Mouse (Mus musculus) c-Kit-negative CD71-positive TER-119-positive erythroid progenitor cells, embryonic 14.5 days (primary cell): Measurements from ENCODE around the gene Dnajc13.

Source experiments
- DNase-seq: peaks from one replicate; pipeline ENCODE4 v3.0.0-alpha.2; 2013; ENCODE audit warnings: low read depth, low spot score

Dnajc13 gene

DNA sequence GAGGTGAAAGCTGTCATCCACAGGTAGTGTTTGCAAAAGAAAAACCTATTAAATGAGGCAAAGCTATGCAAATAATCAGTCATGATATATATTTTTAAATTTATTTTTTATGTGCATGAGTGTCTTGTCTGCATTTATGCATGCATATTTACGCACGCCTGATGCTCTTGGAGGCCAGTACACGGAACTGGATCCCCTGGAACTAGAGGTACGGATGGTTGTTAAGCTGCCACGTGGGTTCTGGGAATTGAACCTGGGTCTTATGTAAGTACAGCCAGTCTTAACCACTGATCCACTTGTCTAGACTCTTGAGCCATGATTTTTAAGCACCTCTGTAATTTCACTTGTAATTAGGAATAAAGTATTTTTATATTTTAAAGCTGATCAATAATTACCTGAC is 79.5 kb downstream of the Dnajc13 start:
- no peak for DNase-seq

DNA sequence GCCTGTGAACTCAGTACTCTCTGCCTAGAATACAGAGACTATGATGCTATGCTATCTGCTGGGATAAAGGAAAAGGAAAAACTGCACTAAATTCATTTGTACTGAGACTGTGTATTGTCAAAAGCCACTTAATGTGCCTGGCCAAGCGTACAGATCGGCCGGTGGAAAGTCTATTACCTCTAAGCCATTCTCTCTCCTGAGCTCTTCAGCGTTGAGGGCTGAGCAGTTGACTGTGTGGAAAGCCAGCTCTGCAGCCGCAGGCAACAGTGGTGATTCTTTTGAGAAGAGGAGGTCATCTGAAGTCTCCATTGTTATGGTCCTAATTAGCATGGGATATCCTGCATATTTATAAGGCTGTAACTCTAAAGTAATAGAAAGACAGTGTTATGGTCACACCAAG is 80.4 kb downstream of the Dnajc13 start:
- DNase-seq, result no peak

DNA sequence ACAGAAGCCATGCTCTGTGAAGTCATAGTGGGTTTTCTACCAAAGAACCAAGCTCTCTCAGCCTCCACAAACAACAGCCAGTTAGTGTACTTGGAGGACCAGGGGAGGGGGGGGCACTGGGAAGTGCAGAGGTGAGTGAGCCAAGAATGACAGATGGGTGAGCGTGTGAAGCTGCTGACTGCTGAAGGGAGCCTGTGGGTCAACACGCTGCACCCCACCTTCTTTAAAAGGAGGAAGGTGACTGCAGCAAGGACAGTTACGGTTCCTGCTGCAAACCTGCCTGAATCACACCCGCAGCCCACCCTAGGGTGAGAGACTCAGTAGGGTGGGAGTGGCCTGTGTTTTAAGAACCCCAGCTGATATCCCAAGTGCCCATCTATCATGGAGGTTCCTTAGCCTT is 81.1 kb downstream of the Dnajc13 start:
- no peak for DNase-seq

GRCm38 (mm10) chr9:104180046-104180445 is 82.7 kb downstream of the Dnajc13 start:
- no peak for DNase-seq

DNA sequence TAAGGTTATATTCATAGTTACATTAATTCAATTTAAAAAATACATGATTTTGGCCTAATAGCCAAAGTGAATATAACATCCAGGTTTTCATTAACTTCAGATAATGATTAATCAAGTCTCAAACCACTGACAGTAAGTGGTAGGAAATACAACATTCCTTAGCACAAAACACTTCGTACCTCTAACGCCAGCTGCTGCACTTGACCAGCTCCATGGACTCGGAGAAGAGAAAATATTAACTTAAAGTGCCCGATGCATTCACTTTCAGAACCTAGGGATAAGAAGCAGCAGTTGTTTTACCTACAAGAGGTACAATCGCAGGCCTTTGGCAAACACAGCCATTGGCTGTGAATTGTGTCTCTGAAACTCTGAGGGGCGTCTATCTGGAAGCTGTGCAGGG is 90.4 kb downstream of the Dnajc13 start:
- no peak for DNase-seq

DNA sequence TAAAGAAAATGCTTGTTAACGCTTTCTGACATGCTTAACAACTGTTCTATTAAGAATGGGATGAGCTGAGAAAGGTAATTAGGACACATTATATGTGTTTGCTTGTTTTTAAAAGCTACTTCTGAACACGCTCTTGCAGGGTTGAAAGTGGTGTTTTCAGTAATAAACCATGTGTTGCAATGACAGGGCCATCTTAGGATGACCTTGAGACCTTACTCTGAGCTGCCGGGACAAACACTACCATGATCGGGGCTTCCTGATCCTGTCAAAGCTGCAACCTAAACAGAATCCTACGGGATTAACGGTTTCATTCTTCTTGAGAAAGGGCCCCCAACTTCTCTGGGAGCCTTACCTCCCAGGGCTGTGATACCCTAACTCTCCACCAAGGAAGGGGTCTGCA is 91.1 kb downstream of the Dnajc13 start:
- no peak for DNase-seq

DNA sequence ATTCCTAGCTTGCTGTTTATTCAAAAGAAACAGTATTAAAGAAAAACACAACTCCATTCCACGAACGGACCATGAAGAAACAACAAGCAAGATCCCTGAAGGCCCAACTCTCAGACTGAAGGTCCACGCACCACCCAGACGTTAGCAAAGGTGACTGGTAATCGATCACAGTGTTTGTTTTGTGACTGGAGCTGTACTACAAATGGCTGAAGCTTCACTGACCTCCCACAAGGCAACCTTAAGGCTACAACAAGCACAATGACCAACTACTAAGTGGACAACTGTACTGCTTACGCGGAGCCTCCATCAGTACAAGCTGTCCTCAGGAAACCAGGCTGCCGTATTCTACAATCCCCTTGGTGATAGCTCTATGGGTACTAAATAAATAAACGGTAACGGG is 92.7 kb downstream of the Dnajc13 start:
- DNase-seq, result no peak

DNA sequence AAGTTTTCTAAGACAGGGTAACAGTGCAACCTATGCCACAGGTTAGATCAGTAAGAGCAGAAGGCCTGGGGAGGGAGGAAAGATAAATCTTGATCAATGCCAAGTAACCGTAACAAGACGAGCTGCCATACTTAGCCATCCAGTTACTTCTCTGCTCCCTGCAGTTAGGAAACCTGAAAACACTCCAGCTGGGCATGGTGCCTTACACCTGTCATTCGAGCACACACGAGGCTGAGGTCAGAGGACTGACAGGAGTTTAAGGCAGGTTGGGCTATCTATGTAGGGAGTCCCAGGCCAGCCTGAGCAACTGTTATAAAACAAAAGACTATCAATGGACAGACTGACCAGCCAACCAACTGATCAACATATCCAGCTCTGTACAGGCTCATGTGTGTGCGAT is 96.8 kb downstream of the Dnajc13 start:
- no peak for DNase-seq

DNA sequence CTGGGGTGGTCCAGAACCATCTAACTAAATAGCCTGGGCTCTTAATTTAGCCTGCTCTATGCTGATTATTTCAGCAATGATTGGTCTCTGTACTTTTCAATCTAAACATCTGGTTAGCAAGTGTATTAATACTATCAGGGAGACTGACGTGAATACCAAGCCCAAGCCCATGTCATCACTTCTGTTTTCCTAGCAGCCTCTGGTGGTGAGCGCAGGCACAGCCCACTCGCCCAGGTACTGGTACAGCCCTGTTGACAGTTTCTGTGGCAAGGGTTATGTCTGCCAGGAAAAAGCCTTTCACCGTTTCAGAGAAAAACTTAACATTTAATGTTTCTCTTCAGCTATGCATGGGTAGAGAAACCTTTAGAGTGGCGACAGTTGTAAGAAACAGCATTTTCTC is 98.5 kb downstream of the Dnajc13 start:
- no peak for DNase-seq

- no peak for DNase-seq
Measured at GRCm38 (mm10) chr9:104161117-104161516, 101.6 kb downstream of the Dnajc13 start.

DNA sequence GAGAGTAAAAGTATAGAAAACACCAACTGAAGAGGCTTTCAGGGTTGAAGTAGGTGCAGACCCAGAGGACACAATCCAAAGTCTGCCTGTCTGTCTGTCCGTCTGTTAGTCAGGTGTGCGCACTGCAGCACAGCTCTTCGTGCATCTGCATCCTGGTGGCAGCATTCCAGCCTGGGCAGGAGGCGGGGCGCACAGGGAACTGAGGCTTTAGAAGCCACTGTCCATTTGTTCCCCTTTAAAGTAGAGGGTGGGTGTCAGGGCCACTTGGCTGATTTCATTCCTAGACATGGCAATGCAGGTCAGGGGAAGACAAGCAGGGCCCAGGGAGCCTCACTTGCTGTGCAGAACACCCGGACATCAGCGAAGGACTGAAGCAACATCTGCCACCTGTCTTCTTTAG is 105.4 kb downstream of the Dnajc13 start:
- DNase-seq, result no peak

GRCm38 (mm10) chr9:104156506-104156905 is 106.2 kb downstream of the Dnajc13 start:
- DNase-seq, result no peak

DNA sequence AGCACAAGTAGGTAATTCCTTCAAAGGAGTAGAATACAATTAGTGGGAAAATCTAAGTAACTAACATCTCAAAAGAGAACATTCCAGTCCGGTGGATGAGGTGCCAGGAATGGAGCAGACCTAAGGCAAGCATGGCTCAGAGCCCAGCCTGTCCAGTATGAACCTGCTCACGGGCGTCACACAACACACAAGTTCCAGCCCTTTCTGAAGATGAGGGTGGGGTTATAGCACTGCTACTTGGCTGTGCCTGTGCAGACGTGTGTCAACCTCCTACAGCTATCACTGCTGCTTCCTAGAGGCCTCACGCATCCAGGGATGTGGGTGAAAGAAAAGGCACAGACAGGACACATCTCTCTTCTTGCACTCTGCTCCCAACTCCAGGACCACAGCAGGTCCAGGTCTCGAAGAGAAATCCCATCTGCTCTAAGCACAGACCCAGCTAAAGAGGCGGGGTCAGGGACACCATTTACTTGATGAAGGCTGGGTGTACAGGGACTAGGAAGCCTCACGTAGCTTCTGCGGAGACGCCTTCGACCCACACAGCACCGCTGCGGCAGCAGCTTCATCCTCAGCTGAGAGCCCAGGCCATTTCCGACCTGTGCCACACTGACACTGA is 107.5 kb downstream of the Dnajc13 start:
- no peak for DNase-seq

GRCm38 (mm10) chr9:104152121-104152520 is 110.6 kb downstream of the Dnajc13 start:
- no peak for DNase-seq

DNA sequence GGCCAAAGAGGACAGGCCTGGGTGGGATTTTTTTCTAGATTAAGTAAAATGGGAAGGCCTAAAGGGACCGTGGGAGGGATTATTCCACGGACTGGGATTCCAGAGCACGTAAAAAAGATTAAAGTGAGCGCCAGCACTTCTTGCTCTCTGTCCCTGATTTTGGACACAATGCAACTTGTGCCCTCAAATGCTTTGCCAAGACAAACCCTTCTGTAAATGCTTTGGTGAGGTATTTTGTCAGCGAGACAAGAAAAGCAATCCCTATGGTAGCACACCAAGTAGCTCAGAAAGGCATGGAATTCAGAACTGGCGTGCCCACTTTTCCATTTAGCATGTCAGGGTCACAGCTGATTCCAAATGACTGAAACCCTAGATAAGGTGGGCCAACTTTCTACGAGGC is 113.8 kb downstream of the Dnajc13 start:
- DNase-seq, result no peak

DNA sequence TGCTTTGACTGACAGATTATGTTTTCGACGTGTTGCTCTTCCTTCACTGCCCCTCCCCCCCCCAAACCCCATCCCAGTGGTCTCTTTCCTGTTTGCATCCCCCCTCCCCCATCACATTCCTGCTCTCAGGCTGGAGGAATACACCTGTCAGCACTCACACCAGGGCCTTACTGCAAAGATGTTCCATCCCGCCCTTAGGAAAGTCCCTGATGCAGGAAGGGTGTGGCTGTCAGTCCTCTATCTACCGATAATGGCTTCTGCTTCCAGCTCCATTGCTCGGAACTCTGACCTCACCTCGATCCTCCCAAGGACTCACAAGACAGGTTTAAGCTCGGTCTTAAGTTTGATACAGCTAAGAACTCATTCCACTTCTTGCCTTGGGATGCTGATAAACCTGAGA is 116.0 kb downstream of the Dnajc13 start:
- no peak for DNase-seq

DNA sequence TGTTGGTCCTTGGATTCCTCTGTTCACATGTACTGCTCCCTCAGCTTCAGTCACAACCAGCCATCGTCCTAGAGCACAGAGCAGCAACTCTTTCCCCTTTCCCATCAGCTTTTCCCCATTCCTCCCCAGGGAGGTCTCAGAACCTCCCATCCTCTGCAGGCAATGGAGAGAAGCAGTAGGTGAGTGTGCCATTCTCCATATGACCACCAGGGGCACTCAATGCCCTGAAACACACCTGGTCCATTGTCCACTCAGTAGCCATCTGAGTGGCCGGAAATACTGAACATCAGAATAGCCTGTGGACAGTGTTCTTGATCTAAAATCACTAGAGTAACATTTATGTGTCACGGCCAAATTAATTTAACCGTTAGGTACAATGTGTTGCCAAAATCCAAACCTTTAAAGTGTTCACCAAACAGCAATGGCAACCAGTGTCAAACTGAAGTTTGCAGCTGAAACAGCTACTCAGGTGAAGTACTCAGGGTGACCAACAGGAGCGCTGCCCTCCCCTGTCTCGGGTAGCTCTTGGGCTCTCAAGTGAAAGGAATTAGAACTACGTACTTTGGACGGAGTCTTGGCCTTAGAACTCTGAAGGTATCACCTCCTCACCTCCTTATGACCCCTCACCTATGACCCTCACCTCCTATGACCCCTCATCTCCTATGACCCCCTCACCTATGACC is 118.3 kb downstream of the Dnajc13 start:
- no peak for DNase-seq

GRCm38 (mm10) chr9:104142805-104143204 is 119.9 kb downstream of the Dnajc13 start:
- DNase-seq, result no peak

- DNase-seq, result no peak
Measured at GRCm38 (mm10) chr9:104140351-104140750, 122.4 kb downstream of the Dnajc13 start.

DNA sequence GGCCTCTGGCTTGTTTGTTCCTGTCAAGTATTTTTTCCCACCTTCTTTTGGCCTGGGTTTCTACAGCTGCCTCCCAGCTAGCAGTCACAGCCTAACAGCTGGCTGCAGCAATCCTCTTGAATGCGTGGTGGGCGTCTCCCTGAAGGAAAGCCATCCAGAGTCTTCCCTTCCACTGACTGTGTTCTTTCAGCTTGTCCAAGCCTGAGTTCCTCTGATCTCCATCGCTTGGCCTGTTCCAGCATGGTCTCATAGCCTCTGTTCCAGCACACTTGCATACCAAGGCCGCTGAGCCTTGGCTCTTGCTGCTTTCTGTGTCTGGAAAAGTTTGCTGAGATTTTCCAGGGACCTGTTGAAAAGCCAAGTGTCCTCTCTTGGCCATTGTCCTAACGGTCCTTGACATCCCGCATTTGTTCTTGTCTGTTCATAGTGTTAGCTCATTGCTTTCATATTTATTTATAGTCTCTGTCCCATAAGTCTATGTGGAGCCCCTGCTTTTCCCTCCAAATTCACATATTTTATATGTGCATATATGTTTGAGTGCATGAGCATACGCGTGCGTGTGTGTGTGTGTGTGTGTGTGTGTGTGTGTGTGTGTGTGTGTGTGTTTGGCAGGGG is 132.5 kb downstream of the Dnajc13 start:
- DNase-seq, result no peak

DNA sequence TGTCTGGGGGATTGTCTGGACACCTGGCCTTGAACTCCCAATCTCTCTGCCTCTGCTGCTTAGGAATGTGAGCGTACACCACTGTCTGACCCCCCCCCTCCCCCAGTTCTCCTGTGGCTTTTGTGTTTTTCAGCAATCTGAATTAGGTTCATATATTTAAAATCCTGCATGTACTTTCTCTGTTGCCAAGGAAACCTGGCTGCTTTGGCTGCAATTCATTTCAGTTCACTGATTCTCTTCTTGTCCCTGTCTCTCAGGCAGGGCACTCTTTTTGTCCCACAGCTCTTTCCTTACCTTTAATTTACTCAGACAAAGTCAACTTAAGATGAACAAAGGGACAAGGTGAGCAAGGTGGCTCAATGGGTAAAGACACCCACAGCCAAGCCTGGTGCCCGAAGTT is 134.6 kb downstream of the Dnajc13 start:
- DNase-seq, result no peak

DNA sequence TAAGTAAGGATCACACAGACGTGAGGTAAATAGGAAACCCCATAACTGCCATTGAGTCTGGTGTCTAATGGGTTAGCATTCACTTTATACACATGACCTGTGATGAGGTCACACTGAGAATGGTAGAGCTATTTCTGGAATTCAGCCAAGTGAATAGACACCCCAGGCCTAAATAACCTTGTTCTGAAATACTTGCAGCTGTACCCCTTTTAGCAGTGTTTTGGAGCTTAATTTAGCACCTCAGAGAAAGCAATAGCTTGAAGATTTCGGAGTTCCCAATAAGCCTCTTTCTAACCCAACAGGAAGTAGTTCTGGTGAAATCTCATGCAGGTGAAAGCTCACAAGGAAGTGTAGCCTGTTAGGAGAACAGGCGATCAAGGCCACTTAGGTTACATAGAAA is 135.9 kb downstream of the Dnajc13 start, which contains the start of gene Ackr4:
Gene Ackr4, minus strand, starts transcription at position 101 of the 400 bp plus-strand sequence.
- DNase-seq, result no peak

- DNase-seq, result no peak
Measured at GRCm38 (mm10) chr9:104123622-104124021, 139.1 kb downstream of the Dnajc13 start.
